25 mouse cellular contexts compared by ENCODE assay signal in genomic region chr2:156915559-156915958, GRCm38 (mm10). TPM values are rescaled to one million over a fixed set of nuclear protein-coding genes. Genes with fewer than 3 reads are reported as not detected.
DNase-seq lines count a peak whose midpoint lies in the region; ATAC-seq and TF ChIP-seq lines count a peak whose summit lies in the region.
"Had no signal": no experiment of that assay in that cellular context is flagged by ENCODE, and none has a peak within 500 bp of the region (broad histone marks: within the 10 kb centered on the region; RNA-seq: fewer than 3 reads in every experiment).

No protein-coding gene starts in this region.

- H3K27ac ChIP-seq in forebrain, embryonic 14.5 days (ENCODE audit: low read depth, low read length), result no peak overlapping the region
- no peak overlapping the region for H3K27ac ChIP-seq in forebrain, embryonic 12.5 days
- no peak overlapping the region for H3K27ac ChIP-seq in forebrain, postnatal 0 days (ENCODE audit: low read depth, low read length)
- no peak overlapping the region for H3K27ac ChIP-seq in forebrain, embryonic 13.5 days
- H3K27ac ChIP-seq: heart, embryonic 15.5 days; hindbrain, embryonic 10.5 days; hindbrain, embryonic 13.5 days; intestine, embryonic 15.5 days had no signal

- H3K4me2 ChIP-seq in forebrain, embryonic 14.5 days (ENCODE audit: low read length), result no peak overlapping the region
- H3K4me2 ChIP-seq in forebrain, embryonic 12.5 days, result no peak overlapping the region
- no peak overlapping the region for H3K4me2 ChIP-seq in forebrain, postnatal 0 days (ENCODE audit: low read depth)
- no peak overlapping the region for H3K4me2 ChIP-seq in forebrain, embryonic 13.5 days
- H3K4me2 ChIP-seq: heart, embryonic 12.5 days; heart, embryonic 15.5 days; hindbrain, embryonic 13.5 days; intestine, embryonic 15.5 days had no signal

- intact Hi-C loops in left cerebral cortex, postnatal 4 days (cut with DNase I), result no loop called here

- no peak overlapping the region for H3K4me3 ChIP-seq in forebrain, embryonic 14.5 days (ENCODE audit: low read depth, low read length)
- no peak overlapping the region for H3K4me3 ChIP-seq in forebrain, embryonic 12.5 days (replicated peaks)
- no peak overlapping the region for H3K4me3 ChIP-seq in forebrain, postnatal 0 days (ENCODE audit: low read depth, low read length)
- no peak overlapping the region for H3K4me3 ChIP-seq in forebrain, embryonic 13.5 days
- H3K4me3 ChIP-seq: heart, embryonic 12.5 days; heart, embryonic 15.5 days; hindbrain, embryonic 10.5 days; hindbrain, embryonic 13.5 days; intestine, embryonic 15.5 days had no signal

- H3K27me3 ChIP-seq in forebrain, embryonic 14.5 days (replicated peaks; ENCODE audit: control insufficient read depth, insufficient read depth, low read length), result no peaks in the 10 kb centered on the region
- H3K27me3 ChIP-seq in forebrain, embryonic 12.5 days, result no peaks in the 10 kb centered on the region
- no peaks in the 10 kb centered on the region for H3K27me3 ChIP-seq in forebrain, postnatal 0 days (ENCODE audit: insufficient read depth, low read length)
- no peaks in the 10 kb centered on the region for H3K27me3 ChIP-seq in forebrain, embryonic 13.5 days
- H3K27me3 ChIP-seq: heart, embryonic 12.5 days; heart, embryonic 15.5 days; hindbrain, embryonic 13.5 days; intestine, embryonic 15.5 days had no signal

- DNase-seq in forebrain, embryonic 14.5 days (ENCODE audit: low spot score), result peak; percentile 17
- peak; percentile 40 for DNase-seq in forebrain, postnatal 0 days
- peak; percentile 80 for DNase-seq in adipocyte (ENCODE audit: low spot score)
- peak; percentile 20 for DNase-seq in fibroblast of lung, adult 2 months (ENCODE audit: low read depth)
- DNase-seq in left cerebral cortex, postnatal 4 days, result no peak
- DNase-seq: adrenal gland, adult 8-10 months; adrenal gland, postnatal 25 days; B cell, adult 2 months; cerebellum, adult 11-12 months; cerebellum, adult 9-10 months; gastrocnemius, postnatal 25 days; heart, adult 18-20 months; heart, postnatal 10 days; heart, postnatal 36 days; kidney, adult 11 months; kidney, adult 8-10 months had no signal

- no peak for TF ChIP-seq CTCF in forebrain, postnatal 0 days (IDR thresholded peaks at IDR 0.05; ENCODE audit: low read depth)

- H3K9ac ChIP-seq in forebrain, embryonic 14.5 days (ENCODE audit: low read length), result no peak overlapping the region
- no peak overlapping the region for H3K9ac ChIP-seq in forebrain, embryonic 12.5 days
- H3K9ac ChIP-seq in forebrain, postnatal 0 days, result no peak overlapping the region
- H3K9ac ChIP-seq in forebrain, embryonic 13.5 days, result no peak overlapping the region
- H3K9ac ChIP-seq: heart, embryonic 12.5 days; heart, embryonic 15.5 days; hindbrain, embryonic 13.5 days; intestine, embryonic 15.5 days had no signal

- ATAC-seq in forebrain, embryonic 14.5 days, result no peak
- no peak for ATAC-seq in forebrain, embryonic 12.5 days (ENCODE audit: low FRiP score)
- ATAC-seq in forebrain, postnatal 0 days, result peak; percentile 56; the same call in 1 of the 2 replicates
- no peak for ATAC-seq in forebrain, embryonic 13.5 days
- ATAC-seq: hindbrain, embryonic 16.5 days; intestine, embryonic 15.5 days had no signal

- H3K4me1 ChIP-seq in forebrain, embryonic 14.5 days (ENCODE audit: control insufficient read depth, insufficient read depth, low read length), result no peaks in the 10 kb centered on the region
- no peaks in the 10 kb centered on the region; the same call in 1 of the 2 replicates for H3K4me1 ChIP-seq in forebrain, embryonic 12.5 days
- H3K4me1 ChIP-seq in forebrain, postnatal 0 days (ENCODE audit: insufficient read depth), result no peaks in the 10 kb centered on the region
- peaks cover 5% of the 10 kb centered on the region; the same call in 1 of the 2 replicates for H3K4me1 ChIP-seq in forebrain, embryonic 13.5 days
- H3K4me1 ChIP-seq: heart, embryonic 15.5 days; hindbrain, embryonic 10.5 days; hindbrain, embryonic 13.5 days; intestine, embryonic 15.5 days had no signal

- 74% methylated on average over 3 of the region's 3 CpGs for WGBS in forebrain, embryonic 14.5 days
- WGBS in forebrain, embryonic 12.5 days, result 84% methylated on average over 3 of the region's 3 CpGs
- 57% methylated on average over 3 of the region's 3 CpGs for WGBS in forebrain, postnatal 0 days
- WGBS in forebrain, embryonic 13.5 days, result 87% methylated on average over 3 of the region's 3 CpGs

- H3K9me3 ChIP-seq in forebrain, embryonic 14.5 days (replicated peaks; ENCODE audit: control insufficient read depth, low read length), result no peaks in the 10 kb centered on the region
- no peaks in the 10 kb centered on the region for H3K9me3 ChIP-seq in forebrain, embryonic 12.5 days
- no peaks in the 10 kb centered on the region for H3K9me3 ChIP-seq in forebrain, postnatal 0 days (ENCODE audit: low read length)
- H3K9me3 ChIP-seq in forebrain, embryonic 13.5 days (replicated peaks), result no peaks in the 10 kb centered on the region
- H3K9me3 ChIP-seq: heart, embryonic 15.5 days; hindbrain, embryonic 10.5 days; hindbrain, embryonic 13.5 days; intestine, embryonic 15.5 days had no signal

- no peaks in the 10 kb centered on the region for H3K36me3 ChIP-seq in forebrain, embryonic 14.5 days (ENCODE audit: control insufficient read depth, insufficient read depth, low read length)
- no peaks in the 10 kb centered on the region for H3K36me3 ChIP-seq in forebrain, embryonic 12.5 days (replicated peaks)
- no peaks in the 10 kb centered on the region for H3K36me3 ChIP-seq in forebrain, postnatal 0 days (ENCODE audit: insufficient read depth)
- no peaks in the 10 kb centered on the region for H3K36me3 ChIP-seq in forebrain, embryonic 13.5 days (ENCODE audit: poor library complexity, severe bottlenecking)
- H3K36me3 ChIP-seq: heart, embryonic 12.5 days; heart, embryonic 15.5 days; hindbrain, embryonic 10.5 days; hindbrain, embryonic 13.5 days; intestine, embryonic 15.5 days had no signal

RNA-seq across cellular contexts. Expression of gene Sla2, which starts 28.6 kb away (rescaled TPM):
- polyA plus RNA-seq in forebrain, embryonic 14.5 days (2014; fragmentation: Nextera tagmentation; extraction: Ambion mirVana), result 0.09 and 0.11 TPM in 2 replicates
- 0.17 and 0.23 TPM in 2 replicates for polyA plus RNA-seq in forebrain, embryonic 12.5 days (2016; fragmentation: Nextera tagmentation; extraction: Ambion mirVana)
- not detected in 2 replicates for total RNA-seq in forebrain, postnatal 0 days (2014; rRNA removed)
- polyA plus RNA-seq in forebrain, postnatal 0 days (2015; fragmentation: Nextera tagmentation; extraction: Ambion mirVana), result 0.14 and 0.19 TPM in 2 replicates
- 0.14 and 0.25 TPM in 2 replicates for polyA plus RNA-seq in forebrain, embryonic 13.5 days (2015; fragmentation: Nextera tagmentation; extraction: Ambion mirVana)
- total RNA-seq in left cerebral cortex, postnatal 4 days (2021), result under 1 TPM in 1 of 2 experiments, not detected in 1; 0.12 TPM
- total RNA-seq: adrenal gland, postnatal 25 days; gastrocnemius, adult 8-10 months; gastrocnemius, postnatal 25 days; heart, postnatal 36 days had no signal

RNA-seq across cellular contexts. Expression of gene Rab5if, which starts 52.6 kb away (rescaled TPM):
- 163 and 174 TPM in 2 replicates for polyA plus RNA-seq in forebrain, embryonic 14.5 days (2014; fragmentation: Nextera tagmentation; extraction: Ambion mirVana)
- 170 and 173 TPM in 2 replicates for polyA plus RNA-seq in forebrain, embryonic 12.5 days (2016; fragmentation: Nextera tagmentation; extraction: Ambion mirVana)
- 123 TPM in 2 replicates for total RNA-seq in forebrain, postnatal 0 days (2014; rRNA removed)
- 154 and 169 TPM in 2 replicates for polyA plus RNA-seq in forebrain, postnatal 0 days (2015; fragmentation: Nextera tagmentation; extraction: Ambion mirVana)
- 151 and 168 TPM in 2 replicates for polyA plus RNA-seq in forebrain, embryonic 13.5 days (2015; fragmentation: Nextera tagmentation; extraction: Ambion mirVana)
- total RNA-seq in left cerebral cortex, postnatal 4 days (2021), result 100 to 1,000 TPM; 104 to 105 TPM

RNA-seq across cellular contexts. Expression of gene 4930518I15Rik, which starts 57.8 kb away (rescaled TPM):
- polyA plus RNA-seq in forebrain, embryonic 14.5 days (2014; fragmentation: Nextera tagmentation; extraction: Ambion mirVana), result 2.7 and 4.7 TPM in 2 replicates
- 8.6 and 11.8 TPM in 2 replicates for polyA plus RNA-seq in forebrain, embryonic 12.5 days (2016; fragmentation: Nextera tagmentation; extraction: Ambion mirVana)
- 1.00 and 2.5 TPM in 2 replicates for total RNA-seq in forebrain, postnatal 0 days (2014; rRNA removed)
- polyA plus RNA-seq in forebrain, postnatal 0 days (2015; fragmentation: Nextera tagmentation; extraction: Ambion mirVana), result 1.3 and 2.1 TPM in 2 replicates
- 14.0 and 14.2 TPM in 2 replicates for polyA plus RNA-seq in forebrain, embryonic 13.5 days (2015; fragmentation: Nextera tagmentation; extraction: Ambion mirVana)
- total RNA-seq in left cerebral cortex, postnatal 4 days (2021), result 1 to 10 TPM; 3.9 to 4.9 TPM
